Mouse (Mus musculus) gastrocnemius, adult 2 months (tissue): ENCODE data around the gene Cyb5b. TPM values are rescaled to one million over a fixed set of nuclear protein-coding genes. Genes with fewer than 3 reads are reported as not detected.
"Not testable (repeated sequence)": the region's sequence is repeated elsewhere in the genome, so short reads cannot be mapped to it uniquely, and the experiment has no call there.

Experiments
- DNase-seq: peaks from one replicate; pipeline ENCODE4 v3.0.0; 2022
- H3K27ac ChIP-seq: fragments of 200-600 bp; 2 replicates; pipeline ENCODE4 v1.8.1; 2022; ENCODE audit warnings: mild to moderate bottlenecking
- H3K4me3 ChIP-seq: fragments of 200-600 bp; 2 replicates; pipeline ENCODE4 v1.8.1; 2022; ENCODE audit warnings: mild to moderate bottlenecking, moderate library complexity
- CTCF ChIP-seq: fragments of 200-600 bp; IDR thresholded peaks from 2 replicates; pipeline ENCODE4 v1.8.1; 2022; ENCODE audit warnings: antibody characterized with exemption, mild to moderate bottlenecking, moderate library complexity
- intact Hi-C: fragments of 180-260 bp; cut with DNase I; formaldehyde crosslinking; loops from one replicate; pipeline ENCODE4 v1.15.1; 2025
- total RNA-seq, 2 experiments: library from RNA; stranded (reverse); gene quantifications; 2 replicates each; pipeline ENCODE4 v1.2.3; 2021

Gene Cyb5b
- total RNA-seq, 2 experiments from 2014 or later = 33.2 to 36.3 TPM

GRCm38 (mm10) chr8:107194786-107195451 is 44.5 kb downstream of the Cyb5b start:
- H3K4me3 ChIP-seq = no peak overlapping the region
- no peak overlapping the region for H3K27ac ChIP-seq
- intact Hi-C loops = no loop called here
- peak; percentile 12; the same call in 1 of the 2 replicates for TF ChIP-seq CTCF
- DNase-seq = no peak

GRCm38 (mm10) chr8:107197901-107198826 is 47.7 kb downstream of the Cyb5b start:
- no peak for TF ChIP-seq CTCF
- H3K27ac ChIP-seq = peak overlapping the region; percentile 71
- intact Hi-C loops = no loop called here
- no peak for DNase-seq
- peak overlapping the region; percentile 45 for H3K4me3 ChIP-seq

- no peak for TF ChIP-seq CTCF
- H3K27ac ChIP-seq = peak overlapping the region; percentile 89
- intact Hi-C loops = loop anchor here (5.0 kb wide), 1 partner anchor 52 kb away; no protein-coding TSS in a partner anchor
- DNase-seq = peak; percentile 42
- peak overlapping the region; percentile 70 for H3K4me3 ChIP-seq
Measured at GRCm38 (mm10) chr8:107205164-107205563, 54.7 kb downstream of the Cyb5b start.

GRCm38 (mm10) chr8:107205701-107206561 is 55.5 kb downstream of the Cyb5b start:
- intact Hi-C loops = loop anchor here (2.0 to 5.0 kb wide), 2 partner anchors 51 to 87 kb away; partner anchors contain the start of gene Nfat5
- peak; percentile 92 for DNase-seq
- peak overlapping the region; percentile 89 for H3K27ac ChIP-seq
- H3K4me3 ChIP-seq = peak overlapping the region; percentile 70
- no peak for TF ChIP-seq CTCF

- Histone ChIP-seq H3K27ac (peak overlapping the region; percentile 89), H3K4me3 (peak overlapping the region; percentile 70)
- TF ChIP-seq CTCF = no peak
- peak; percentile 26 for DNase-seq
- intact Hi-C loops = loop anchor here (2.0 to 5.0 kb wide), 2 partner anchors 50 to 86 kb away; partner anchors contain the start of gene Nfat5
Measured at GRCm38 (mm10) chr8:107206782-107207525, 56.5 kb downstream of the Cyb5b start.

- intact Hi-C loops = loop anchor here (5.0 kb wide), 1 partner anchor 48 kb away; no protein-coding TSS in a partner anchor
- DNase-seq = no peak
- no peak for TF ChIP-seq CTCF
- Histone ChIP-seq H3K4me3 (no peak overlapping the region), H3K27ac (no peak overlapping the region)
Measured at GRCm38 (mm10) chr8:107209185-107209584, 58.7 kb downstream of the Cyb5b start.

GRCm38 (mm10) chr8:107212006-107212405 is 61.6 kb downstream of the Cyb5b start:
- H3K27ac ChIP-seq = no peak overlapping the region
- intact Hi-C loops = no loop called here
- no peak for TF ChIP-seq CTCF
- H3K4me3 ChIP-seq = no peak overlapping the region
- DNase-seq = no peak

GRCm38 (mm10) chr8:107217230-107217629 is 66.8 kb downstream of the Cyb5b start:
- DNase-seq, intact Hi-C loops, H3K27ac ChIP-seq, H3K4me3 ChIP-seq: not testable (repeated sequence)

- H3K27ac ChIP-seq = no peak overlapping the region
- intact Hi-C loops = no loop called here
- DNase-seq = no peak
- no peak overlapping the region for H3K4me3 ChIP-seq
- no peak for TF ChIP-seq CTCF
Measured at GRCm38 (mm10) chr8:107218091-107218490, 67.7 kb downstream of the Cyb5b start.

- TF ChIP-seq CTCF = no peak
- Histone ChIP-seq H3K4me3 (no peak overlapping the region), H3K27ac (no peak overlapping the region)
- intact Hi-C loops = no loop called here
- no peak for DNase-seq
Measured at GRCm38 (mm10) chr8:107219078-107219477, 68.6 kb downstream of the Cyb5b start.
